Mouse (Mus musculus) thymus, postnatal 4 days (tissue): ENCODE measurements around the gene H2-Ob.

Experiments used
- DNase-seq: peaks from one replicate; pipeline ENCODE4 v3.0.0; 2021

H2-Ob gene

GRCm38 (mm10) chr17:34238706-34239105, at the start of gene H2-Ob:
Gene H2-Ob (plus strand): TSS chr17:34238903.
- peak; percentile 60 for DNase-seq

GRCm38 (mm10) chr17:34188986-34189385, 49.7 kb upstream of the H2-Ob start:
- DNase-seq, result peak; percentile 25

DNA sequence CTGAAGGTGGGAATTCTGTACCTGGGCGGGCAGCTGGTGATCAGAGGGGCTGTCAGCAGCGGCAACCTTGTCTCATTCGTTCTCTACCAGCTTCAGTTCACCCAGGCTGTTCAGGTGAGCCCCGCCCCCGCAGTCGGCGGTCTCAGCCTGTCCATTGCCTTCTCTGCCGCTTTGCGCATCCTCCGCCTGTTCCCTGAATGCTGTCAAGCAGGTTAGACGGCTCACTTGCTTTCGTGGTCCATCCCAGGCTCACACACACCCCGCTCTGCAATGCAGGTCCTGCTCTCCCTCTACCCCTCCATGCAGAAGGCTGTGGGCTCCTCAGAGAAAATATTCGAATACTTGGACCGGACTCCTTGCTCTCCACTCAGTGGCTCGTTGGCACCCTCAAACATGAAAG, 45.9 kb upstream of the H2-Ob start:
- DNase-seq, result peak; percentile 33

GRCm38 (mm10) chr17:34193468-34193867, 45.2 kb upstream of the H2-Ob start:
- no peak for DNase-seq

DNA sequence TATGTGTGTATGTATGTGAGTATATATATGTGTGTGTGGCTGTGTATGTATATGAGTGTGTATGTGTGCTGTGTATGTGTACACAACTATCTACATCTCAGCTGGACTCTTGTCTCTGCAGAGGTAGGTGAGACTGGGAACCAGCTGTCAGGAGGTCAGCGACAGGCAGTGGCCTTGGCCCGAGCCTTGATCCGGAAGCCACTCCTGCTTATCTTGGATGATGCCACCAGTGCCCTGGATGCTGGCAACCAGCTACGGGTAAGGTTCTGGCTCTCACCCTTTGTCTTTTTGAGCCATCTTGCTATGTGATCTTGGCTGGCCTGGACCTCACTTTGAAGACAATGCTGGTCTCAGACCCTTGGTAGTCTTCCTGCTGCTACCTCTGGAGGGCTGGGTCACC, 44.0 kb upstream of the H2-Ob start:
- no peak for DNase-seq

GRCm38 (mm10) chr17:34196491-34196890, 42.2 kb upstream of the H2-Ob start:
- DNase-seq, result peak; percentile 86

DNA sequence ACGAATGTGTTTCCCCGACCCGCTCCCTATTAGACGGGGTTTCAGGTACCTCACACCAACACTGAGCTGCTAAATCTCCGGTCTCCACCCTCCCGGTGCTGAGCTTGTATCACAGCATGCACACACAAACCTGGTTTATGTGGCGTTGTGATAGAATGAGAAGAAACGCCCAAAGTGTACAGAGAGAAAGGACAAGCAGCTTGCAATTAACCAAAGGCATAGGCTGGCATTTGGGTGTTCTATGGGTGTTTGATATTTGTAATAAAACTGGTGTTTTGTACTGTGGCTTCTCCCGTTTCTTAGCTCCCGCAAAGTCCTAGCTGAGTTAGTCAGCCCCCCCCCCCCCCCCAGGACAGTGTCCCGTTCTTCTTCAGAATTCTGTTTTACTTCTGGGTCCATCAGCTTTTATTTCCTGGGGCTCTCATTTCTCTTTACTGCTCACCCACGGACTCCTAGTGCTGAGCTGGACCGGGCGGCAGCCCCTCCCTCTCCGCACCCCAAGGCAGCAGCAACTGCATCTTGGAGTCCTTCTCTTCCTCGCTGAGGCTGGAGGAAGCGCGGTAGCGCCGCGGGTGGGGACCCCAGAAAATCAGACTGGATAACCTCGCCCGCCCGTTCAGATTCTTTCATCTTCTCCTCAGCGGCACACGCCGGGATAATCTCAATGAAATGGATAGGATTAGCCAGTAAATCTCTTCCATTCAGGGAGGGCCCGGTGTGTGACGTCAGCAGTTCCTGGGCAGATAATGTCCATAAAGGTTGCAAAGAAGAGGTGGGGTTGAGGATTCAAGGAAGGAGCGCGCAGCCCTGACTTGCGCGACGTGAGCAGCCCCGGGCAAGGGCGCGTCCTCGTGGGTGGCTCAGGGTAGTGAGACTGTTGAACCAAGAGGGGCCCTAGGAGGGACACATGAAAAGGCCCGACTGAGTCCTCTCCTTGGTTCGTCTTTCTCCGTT, 41.5 kb upstream of the H2-Ob start, which contains the start of gene Psmb8:
TSS of gene Psmb8 (plus strand) at position 781 of the 954 bp plus-strand sequence.
- peak; percentile 91 for DNase-seq

DNA sequence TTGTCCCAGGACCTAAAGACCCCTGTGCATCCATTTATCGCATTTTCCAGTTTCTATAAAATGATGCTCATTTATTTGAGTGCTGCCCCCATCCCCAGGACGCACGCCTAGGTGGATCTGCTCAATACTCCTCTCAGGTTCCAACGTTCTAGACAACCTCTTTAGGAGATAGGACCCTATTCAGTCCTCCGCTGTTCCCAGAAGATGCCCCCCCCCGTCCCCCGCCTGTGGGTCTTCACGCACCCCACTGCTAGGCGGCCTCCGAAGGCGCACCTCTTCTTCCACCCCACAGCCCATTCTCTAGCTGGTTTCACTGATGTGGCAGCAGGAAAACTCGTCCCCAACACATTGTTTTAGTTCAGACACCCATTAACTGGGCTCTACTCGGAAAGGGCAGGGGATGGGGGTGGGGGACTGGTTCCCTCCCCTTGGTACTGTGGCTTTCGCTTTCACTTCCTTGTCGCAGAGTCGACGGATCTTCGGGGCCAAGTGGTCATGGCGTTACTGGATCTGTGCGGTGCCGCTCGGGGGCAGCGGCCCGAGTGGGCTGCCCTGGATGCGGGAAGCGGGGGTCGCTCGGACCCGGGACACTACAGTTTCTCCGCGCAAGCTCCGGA, 40.7 kb upstream of the H2-Ob start:
- DNase-seq, result peak; percentile 76

DNA sequence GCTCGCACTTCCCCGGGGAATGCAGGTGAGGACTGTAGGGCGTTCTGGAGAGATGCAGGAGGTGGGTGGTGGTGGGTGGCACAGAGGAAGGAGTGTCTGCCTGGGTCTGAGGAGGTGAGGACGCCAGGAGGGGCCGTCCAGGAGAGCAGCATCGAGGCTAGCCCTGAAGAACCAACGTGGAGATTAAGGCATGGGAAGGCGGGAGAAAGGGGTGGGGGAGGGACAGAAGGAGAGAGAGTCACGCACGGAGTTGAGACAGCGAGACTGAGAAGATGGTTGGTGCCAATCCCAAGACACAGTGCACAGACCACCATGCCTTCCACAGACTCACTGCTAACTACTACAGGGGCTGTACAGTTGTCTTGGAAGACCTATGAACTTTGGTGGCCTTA, 40.2 kb upstream of the H2-Ob start:
- DNase-seq, result no peak

GRCm38 (mm10) chr17:34199050-34199619, 39.6 kb upstream of the H2-Ob start:
- DNase-seq, result peak; percentile 49

DNA sequence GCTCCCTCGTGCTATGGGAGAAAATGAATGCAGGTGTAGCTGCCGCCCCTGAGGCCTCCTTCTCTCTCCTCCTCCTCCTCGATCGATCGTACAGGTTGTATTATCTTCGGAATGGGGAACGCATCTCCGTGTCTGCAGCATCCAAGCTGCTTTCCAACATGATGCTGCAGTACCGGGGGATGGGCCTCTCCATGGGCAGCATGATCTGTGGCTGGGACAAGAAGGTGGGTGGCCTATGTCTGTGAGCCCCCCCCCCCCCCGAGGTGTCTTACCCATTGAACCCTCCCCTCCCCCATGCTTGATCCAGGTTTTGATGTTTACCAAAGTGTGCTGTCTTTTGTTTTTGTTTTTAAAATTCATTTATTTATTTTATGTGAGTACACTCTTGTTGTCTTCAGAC, 38.7 kb upstream of the H2-Ob start:
- DNase-seq, result peak; percentile 55

DNA sequence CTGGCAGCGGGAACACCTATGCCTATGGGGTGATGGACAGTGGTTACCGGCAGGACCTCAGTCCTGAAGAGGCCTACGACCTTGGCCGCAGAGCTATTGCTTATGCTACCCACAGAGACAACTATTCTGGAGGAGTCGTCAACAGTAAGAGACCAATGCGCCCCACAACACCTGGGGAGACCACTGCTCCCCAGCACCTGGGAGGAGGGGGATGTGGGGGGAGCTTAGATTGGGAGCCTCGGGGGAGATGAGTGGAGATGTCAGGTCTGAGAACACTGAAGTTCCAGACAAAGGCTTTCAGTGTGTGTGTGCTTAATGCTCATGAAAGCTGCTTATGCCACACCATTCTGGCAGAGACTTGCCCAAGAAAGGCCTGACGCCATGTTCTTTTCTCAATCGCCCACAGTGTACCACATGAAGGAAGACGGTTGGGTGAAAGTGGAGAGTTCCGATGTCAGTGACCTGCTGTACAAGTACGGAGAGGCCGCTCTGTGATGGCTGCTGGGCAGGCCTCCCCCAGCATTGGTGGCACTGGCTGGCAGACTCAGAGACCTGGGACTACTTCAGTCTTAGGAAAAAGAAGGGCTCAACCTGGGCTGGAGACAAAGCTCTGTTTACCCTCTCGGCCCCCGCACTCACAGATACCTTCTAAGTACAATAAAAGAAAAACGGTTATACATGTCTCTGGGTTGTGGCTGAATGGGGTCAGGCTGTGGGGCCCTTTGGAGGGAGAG, 37.8 kb upstream of the H2-Ob start:
- peak; percentile 66 for DNase-seq

DNA sequence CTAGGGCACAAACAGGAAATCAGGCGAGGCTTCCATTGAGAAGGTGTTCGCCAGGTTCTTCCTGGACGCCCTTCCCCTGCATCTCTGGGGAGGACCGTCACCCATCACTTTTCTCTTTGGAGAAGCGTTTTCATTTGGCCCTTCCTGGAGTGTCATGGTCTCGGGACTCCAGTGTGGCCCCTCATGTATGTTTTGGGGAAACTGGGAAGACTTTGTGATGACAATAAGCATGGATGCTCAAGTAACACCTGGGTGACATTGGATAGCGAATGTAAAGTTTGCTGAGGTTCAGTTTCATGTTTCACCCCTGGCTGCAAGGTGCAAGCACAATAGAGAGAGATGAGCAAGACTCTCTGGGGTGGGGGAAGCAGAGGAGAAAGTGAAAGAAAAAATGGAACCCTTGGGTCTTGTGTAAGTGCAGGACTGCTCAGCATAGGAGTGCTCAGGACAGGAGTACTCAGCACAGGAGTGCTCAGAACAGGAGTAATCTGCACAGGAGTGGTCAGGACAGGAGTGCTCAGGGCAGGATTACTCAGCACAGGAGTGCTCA, 37.1 kb upstream of the H2-Ob start:
- DNase-seq, result peak; percentile 30

- peak; percentile 19 for DNase-seq
These were observed 35.8 kb upstream of the H2-Ob start for GRCm38 (mm10) chr17:34202760-34203442.

DNA sequence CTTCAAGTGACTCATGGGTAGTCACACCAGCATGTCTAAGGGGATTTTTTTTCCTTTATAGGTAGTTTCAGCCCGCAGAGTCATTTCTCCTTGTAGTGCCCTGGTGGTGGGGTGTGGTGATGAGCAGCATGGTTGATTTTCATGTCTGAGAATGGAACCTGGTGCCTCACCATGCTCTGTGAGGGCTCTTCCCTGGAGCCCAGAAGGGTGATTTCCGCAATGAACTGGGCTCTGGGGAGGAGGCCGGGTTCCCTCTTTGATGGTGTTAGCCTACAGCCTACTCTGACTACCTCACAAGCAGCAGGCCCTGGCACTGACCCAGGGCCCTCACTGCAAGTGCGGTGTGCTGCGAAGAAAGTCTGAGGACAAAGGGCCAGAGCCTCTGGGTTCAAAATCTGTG, 35.3 kb upstream of the H2-Ob start, which contains the start of gene Tap2:
TSS of gene Tap2 (plus strand) at position 84 of the 400 bp plus-strand sequence.
- DNase-seq, result peak; percentile 49

DNA sequence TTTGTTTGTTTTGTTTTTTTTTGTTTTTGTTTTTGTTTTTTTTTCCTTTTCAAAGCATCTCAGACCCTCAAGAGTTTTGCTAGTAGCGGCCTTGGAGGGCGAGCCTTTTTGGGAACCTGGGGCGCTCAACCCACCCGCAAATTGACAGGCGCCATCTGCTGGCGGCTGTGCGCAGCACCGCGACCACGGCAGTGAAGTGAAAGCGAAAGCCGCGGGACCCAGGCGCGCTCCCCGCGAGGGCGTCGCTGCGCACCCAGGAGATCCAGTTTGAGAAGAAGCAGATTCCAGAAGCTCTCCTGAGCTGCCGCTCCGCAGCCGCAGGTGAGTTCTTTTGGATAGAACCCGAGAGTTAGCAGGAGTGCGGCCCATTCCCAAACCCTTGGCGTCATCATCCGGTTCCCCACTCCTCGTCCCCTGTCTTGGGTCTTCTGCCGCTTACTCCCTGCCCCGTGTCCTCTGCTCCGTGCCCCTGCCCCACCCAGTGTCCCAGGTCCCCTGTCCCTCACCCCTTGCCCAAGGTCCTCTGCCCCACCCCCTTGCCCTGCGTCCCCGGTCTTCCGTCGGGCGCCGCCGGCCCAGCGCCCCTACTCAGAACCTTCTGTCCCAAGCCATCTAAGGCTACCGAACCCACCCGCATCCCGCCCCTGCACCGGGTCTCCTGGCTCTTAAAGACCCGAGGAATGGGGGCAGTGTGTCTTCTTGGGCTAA, 34.2 kb upstream of the H2-Ob start:
- DNase-seq, result peak; percentile 98

GRCm38 (mm10) chr17:34205021-34205745, 33.5 kb upstream of the H2-Ob start:
- peak; percentile 73 for DNase-seq

DNA sequence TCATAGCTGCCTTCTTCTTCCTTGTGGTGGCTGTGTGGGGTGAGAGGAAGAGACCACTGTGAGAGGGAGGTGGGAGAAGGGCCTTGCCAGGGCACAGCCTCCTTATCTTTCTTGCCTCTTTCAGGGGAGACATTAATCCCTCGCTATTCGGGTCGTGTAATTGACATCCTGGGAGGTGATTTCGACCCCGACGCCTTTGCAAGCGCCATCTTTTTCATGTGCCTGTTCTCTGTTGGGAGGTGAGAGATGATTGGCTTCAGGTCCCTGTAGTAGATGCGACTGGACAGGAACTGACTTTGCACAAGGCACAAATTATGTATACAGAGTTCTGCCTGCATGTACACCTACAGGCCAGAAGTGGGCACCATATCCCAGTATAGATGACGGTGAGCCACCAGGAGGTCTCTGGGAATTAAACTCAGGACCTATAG, 32.9 kb upstream of the H2-Ob start:
- peak; percentile 58 for DNase-seq

- peak; percentile 21 for DNase-seq
These were observed 32.0 kb upstream of the H2-Ob start for GRCm38 (mm10) chr17:34206731-34207130.

- peak; percentile 53 for DNase-seq
These were observed 31.2 kb upstream of the H2-Ob start for GRCm38 (mm10) chr17:34207456-34207855.
